Comparison of ENCODE assay signal across 9 mouse cellular contexts in the genomic region with DNA sequence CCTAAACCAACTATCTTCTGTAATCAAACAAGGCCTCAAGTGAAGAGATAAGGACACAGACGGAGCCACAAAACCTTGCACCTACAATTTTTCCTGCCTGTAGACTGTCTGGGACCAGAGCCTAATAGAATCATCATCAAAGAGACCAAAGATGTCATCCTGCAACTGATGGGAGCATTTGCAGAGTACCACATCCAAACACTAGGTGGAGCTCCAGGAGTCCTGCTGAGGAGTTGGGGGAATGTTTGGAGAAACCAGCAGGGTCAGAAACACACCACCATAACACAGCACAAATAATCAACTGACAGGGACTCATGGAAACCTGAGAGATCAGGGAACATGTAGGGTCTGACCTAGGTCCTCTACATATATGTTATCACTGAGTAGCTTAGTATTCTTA.
DNase-seq lines count a peak whose midpoint lies in the region; TF ChIP-seq lines count a peak whose summit lies in the region.
"Had no signal": no experiment of that assay in that cellular context is flagged by ENCODE, and none has a peak within 500 bp of the region (broad histone marks: within the 10 kb centered on the region; RNA-seq: fewer than 3 reads in every experiment).

No protein-coding gene starts in this region.

- no peaks in the 10 kb centered on the region for H3K36me3 ChIP-seq in ES-Bruce4 (ENCODE audit: control insufficient read depth, insufficient read depth, low read length, poor library complexity, severe bottlenecking)
- H3K36me3 ChIP-seq in embryonic facial prominence, embryonic 10.5 days (replicated peaks) = no peaks in the 10 kb centered on the region

- no peaks in the 10 kb centered on the region for H3K9me3 ChIP-seq in ES-Bruce4 (replicated peaks; ENCODE audit: control insufficient read depth, insufficient read depth, low read length, poor library complexity, severe bottlenecking)
- H3K9me3 ChIP-seq in embryonic facial prominence, embryonic 10.5 days = no peaks in the 10 kb centered on the region

- peak; percentile 65 for TF ChIP-seq CTCF in layer of hippocampus, adult 2 months (conservative IDR thresholded peaks at IDR 0.05)
- peak; percentile 25 for TF ChIP-seq CTCF in ES-Bruce4 (IDR thresholded peaks at IDR 0.05; ENCODE audit: low read depth, low read length)

- H3K27me3 ChIP-seq in ES-Bruce4 (ENCODE audit: control insufficient read depth, insufficient read depth, low read length, poor library complexity, severe bottlenecking) = no peaks in the 10 kb centered on the region
- H3K27me3 ChIP-seq in embryonic facial prominence, embryonic 10.5 days (replicated peaks; ENCODE audit: low read depth, poor library complexity, severe bottlenecking) = no peaks in the 10 kb centered on the region

- no peak overlapping the region for H3K9ac ChIP-seq in ES-Bruce4 (ENCODE audit: low read depth, poor library complexity, severe bottlenecking)

- H3K4me1 ChIP-seq in ES-Bruce4 (ENCODE audit: control insufficient read depth, insufficient read depth, low read length) = no peaks in the 10 kb centered on the region
- no peaks in the 10 kb centered on the region for H3K4me1 ChIP-seq in embryonic facial prominence, embryonic 10.5 days

- DNase-seq in cerebellum, adult 18-20 months = peak; percentile 13
- no peak for DNase-seq in cerebellum, adult 11-12 months
- no peak for DNase-seq in layer of hippocampus, adult 2 months (ENCODE audit: low spot score in 2 of 2)
- DNase-seq in layer of hippocampus, postnatal 14 days (ENCODE audit: low spot score in 2 of 2) = no peak
- peak; percentile 12 for DNase-seq in embryonic facial prominence, embryonic 10.5 days (ENCODE audit: low spot score)
- DNase-seq in thymus, postnatal 36 days = no peak
- DNase-seq in urinary bladder, postnatal 36 days (ENCODE audit: low spot score in 2 of 2) = no peak

- H3K27ac ChIP-seq in layer of hippocampus, adult 2 months = no peak overlapping the region
- no peak overlapping the region for H3K27ac ChIP-seq in ES-Bruce4 (ENCODE audit: insufficient read depth, low read length)
- no peak overlapping the region for H3K27ac ChIP-seq in embryonic facial prominence, embryonic 10.5 days (replicated peaks)
- H3K27ac ChIP-seq: macrophage had no signal

- WGBS in embryonic facial prominence, embryonic 10.5 days = 28% methylated on average over 1 of the region's 1 CpGs

- no peak overlapping the region for H3K4me3 ChIP-seq in layer of hippocampus, adult 2 months
- no peak overlapping the region for H3K4me3 ChIP-seq in ES-Bruce4 (ENCODE audit: low read depth, low read length)
- no peak overlapping the region for H3K4me3 ChIP-seq in embryonic facial prominence, embryonic 10.5 days

- no peak for TF ChIP-seq EP300 in ES-Bruce4 (IDR thresholded peaks at IDR 0.05; ENCODE audit: insufficient read depth, low read depth, low read length)

- no peak for TF ChIP-seq POLR2A in ES-Bruce4 (IDR thresholded peaks at IDR 0.05; ENCODE audit: insufficient read depth, low read length)

Comparison
In these comparisons a context has a peak if more than half of its experiments do, and no peak if none do; other contexts are left out.
1. DNase-seq: peak in cerebellum, adult 18-20 months (2 of 2) and embryonic facial prominence, embryonic 10.5 days (single experiment); none in cerebellum, adult 11-12 months (single experiment), layer of hippocampus, adult 2 months (0 of 2), layer of hippocampus, postnatal 14 days (0 of 2), thymus, postnatal 36 days (0 of 2) and urinary bladder, postnatal 36 days (0 of 2).